Mouse (Mus musculus) CD4-positive, CD25-positive, alpha-beta regulatory T cell, adult 9 weeks (primary cell): ENCODE measurements around the gene Lgals7. TPM values are rescaled to one million over a fixed set of nuclear protein-coding genes. Genes with fewer than 3 reads are reported as not detected.

Experiments
- polyA plus RNA-seq: library from polyadenylated mRNA; unstranded; fragments of 100-300 nt; shearing (Covaris generic); gene quantifications from one replicate; pipeline ENCODE4 v1.2.1, GENCODE M21; 2017

The Lgals7 gene
- 2.8 TPM for polyA plus RNA-seq

DNA sequence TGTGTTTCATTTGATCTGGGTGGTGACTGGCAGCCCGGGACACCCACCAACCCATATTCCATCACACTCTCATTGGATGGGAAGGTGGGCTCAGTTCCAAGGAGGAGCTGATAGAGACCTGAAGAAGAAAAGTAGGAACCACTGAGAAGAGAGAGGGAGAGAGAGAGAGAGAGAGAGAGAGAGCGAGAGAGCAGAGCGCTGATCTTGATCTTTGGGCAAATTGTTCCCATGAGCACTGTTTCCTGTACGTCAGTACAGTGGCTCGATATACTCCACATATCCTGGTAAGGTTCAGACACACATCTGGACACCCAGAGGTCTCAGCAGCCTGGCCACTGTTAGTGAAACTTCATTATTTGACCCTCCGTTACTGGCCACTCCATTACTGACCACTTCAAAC lies at the start of gene Lgals7:
Gene Lgals7, plus strand, starts transcription at position 314 of the 400 bp plus-strand sequence.

DNA sequence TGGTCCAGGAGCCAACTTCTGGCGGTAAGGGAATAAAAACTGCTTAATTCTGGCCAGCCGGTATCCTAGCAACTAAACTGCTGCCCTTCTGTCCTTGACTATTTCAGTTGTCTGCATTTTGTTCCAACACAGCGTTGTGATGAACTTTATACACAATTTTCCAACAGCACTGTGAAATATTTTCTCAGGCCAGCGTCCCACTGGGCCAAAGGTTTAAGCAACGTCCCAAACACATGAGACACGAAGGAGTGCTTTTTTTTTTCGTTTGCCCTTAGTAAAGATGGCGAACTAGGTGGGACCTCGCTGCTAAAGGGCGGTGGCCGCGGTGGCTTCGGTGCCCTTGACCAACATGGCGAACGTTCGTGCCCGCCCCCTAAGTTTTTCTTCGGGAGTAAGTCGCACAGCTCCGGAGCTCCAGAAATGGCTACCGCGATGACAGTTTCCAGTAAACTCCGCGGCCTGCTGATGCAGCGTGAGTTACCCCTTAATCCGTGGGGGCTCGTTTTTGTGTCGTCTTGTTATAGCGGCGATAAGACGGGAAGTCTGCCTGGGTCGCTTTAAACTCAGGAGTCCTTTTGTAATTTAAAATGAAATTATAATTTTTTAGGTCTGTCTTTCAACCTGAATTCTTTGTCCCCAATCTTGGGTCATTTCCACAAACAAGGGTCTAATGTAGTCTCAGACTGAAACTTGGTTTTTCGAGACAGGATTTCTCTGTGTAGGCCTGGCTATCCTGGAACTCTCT lies 38.5 kb upstream of the Lgals7 start, which contains the start of gene Ech1:
Gene Ech1, plus strand, starts transcription at position 277 of the 745 bp plus-strand sequence.

DNA sequence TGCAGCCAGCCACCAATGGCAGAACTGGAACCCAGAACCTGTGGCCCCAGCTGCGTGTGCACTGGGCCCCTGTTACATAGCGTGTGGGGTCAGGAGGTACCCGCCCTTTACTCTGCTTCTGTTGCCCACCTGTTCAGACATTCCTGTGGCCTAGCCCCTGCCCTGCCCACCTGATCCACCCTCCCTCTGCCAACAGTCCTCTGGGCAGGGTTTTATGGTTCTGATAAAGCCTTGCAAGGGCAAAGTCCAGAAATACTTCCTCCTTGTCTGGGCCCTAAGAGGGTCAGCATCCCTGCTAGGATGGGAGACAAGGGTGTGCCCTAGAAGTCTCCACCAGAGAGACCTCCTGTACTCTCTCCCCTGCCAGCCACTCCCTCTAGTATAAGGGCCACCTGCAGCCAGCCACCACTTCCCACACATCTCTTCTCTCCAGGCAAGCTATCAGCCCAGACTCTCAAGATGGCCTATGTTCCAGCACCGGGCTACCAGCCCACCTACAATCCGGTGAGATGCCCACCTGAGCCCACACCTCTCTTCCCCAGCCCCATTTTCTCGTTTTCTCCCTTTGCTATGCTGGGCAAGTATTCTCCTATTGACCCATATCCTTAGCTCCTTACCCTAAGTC lies 29.8 kb upstream of the Lgals7 start, which contains the start of gene Lgals4:
Gene Lgals4, plus strand, starts transcription at position 132 of the 625 bp plus-strand sequence.

DNA sequence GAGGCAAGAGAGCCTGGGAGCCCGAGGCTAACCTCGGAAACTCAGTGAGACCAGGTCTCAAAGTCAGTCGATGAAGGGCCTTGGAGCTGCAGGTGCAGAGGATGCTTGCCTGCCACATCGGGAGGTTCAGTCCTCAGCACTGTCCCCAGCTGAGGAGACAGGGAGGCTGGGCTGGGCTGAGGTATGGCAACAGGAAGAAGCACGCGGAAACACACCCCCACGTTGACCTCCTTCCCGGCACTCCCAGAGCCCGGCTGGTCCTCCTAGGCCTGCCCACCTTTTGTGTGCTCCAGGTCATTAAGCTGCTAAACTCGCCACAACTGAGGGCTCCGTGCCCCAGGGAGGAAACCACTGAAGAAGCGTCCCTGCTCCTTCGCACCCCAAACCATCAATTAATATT lies 17.5 kb downstream of the Lgals7 start, which contains the start of gene Capn12:
Gene Capn12, plus strand, starts transcription at position 224 of the 400 bp plus-strand sequence.

Other genes with a start within 250 kb of the Lgals7 start
- not detected for gene Acp7, start 232.5 kb upstream of the Lgals7 start, polyA plus RNA-seq
- gene Fbxo27, start 171.0 kb upstream of the Lgals7 start, polyA plus RNA-seq, result 3.8 TPM
- gene Fbxo17, start 147.0 kb upstream of the Lgals7 start, polyA plus RNA-seq, result 8.0 TPM
- 101 TPM for gene Mrps12, start 122.0 kb upstream of the Lgals7 start, polyA plus RNA-seq
- gene Sars2, start 121.9 kb upstream of the Lgals7 start, polyA plus RNA-seq, result 23.2 TPM
- not detected for gene Ccer2, start 107.7 kb upstream of the Lgals7 start, polyA plus RNA-seq
- 88.8 TPM for gene Sirt2, start 97.1 kb upstream of the Lgals7 start, polyA plus RNA-seq
- 131 TPM for gene Nfkbib, start 96.3 kb upstream of the Lgals7 start, polyA plus RNA-seq
- gene Rinl, start 74.9 kb upstream of the Lgals7 start, polyA plus RNA-seq, result 254 TPM
- gene Hnrnpl, start 55.3 kb upstream of the Lgals7 start, polyA plus RNA-seq, result 106 TPM
- gene Ech1, start 38.6 kb upstream of the Lgals7 start, polyA plus RNA-seq, result 216 TPM
- 26.3 TPM for gene Lgals4, start 30.0 kb upstream of the Lgals7 start, polyA plus RNA-seq
- gene Capn12, start 17.6 kb downstream of the Lgals7 start, polyA plus RNA-seq, result 0.25 TPM
- gene Actn4, start 98.5 kb downstream of the Lgals7 start, polyA plus RNA-seq, result 203 TPM
- gene Eif3k, start 118.0 kb downstream of the Lgals7 start, polyA plus RNA-seq, result 453 TPM
- 90.6 TPM for gene Map4k1, start 118.2 kb downstream of the Lgals7 start, polyA plus RNA-seq